Mouse (Mus musculus): ENCODE results near the gene Coro6. TPM values are rescaled to one million over a fixed set of nuclear protein-coding genes. Genes with fewer than 3 reads are reported as not detected.

Coro6 gene
- polyA plus RNA-seq, 1 experiment: 7.9 TPM

GRCm38 (mm10) chr11:77516553-77517425 lies 54.6 kb downstream of the Coro6 start:
- DNase-seq: no peak
- no peaks in the 10 kb centered on the region for H3K36me3 ChIP-seq (ENCODE audit: control insufficient read depth, insufficient read depth, low read length)
- no peaks in the 10 kb centered on the region for H3K27me3 ChIP-seq (replicated peaks; ENCODE audit: control insufficient read depth, insufficient read depth, low read length)
- H3K4me1 ChIP-seq (ENCODE audit: control insufficient read depth, insufficient read depth, low read length): peaks cover 10% of the 10 kb centered on the region; the same call in 1 of the 2 replicates
- no peak overlapping the region for H3K4me3 ChIP-seq (ENCODE audit: insufficient read depth, low read depth, low read length)
- TF ChIP-seq POLR2A (IDR thresholded peaks at IDR 0.05; ENCODE audit: low read depth, low read length): no peak
- no peak for TF ChIP-seq CTCF (conservative IDR thresholded peaks at IDR 0.05; ENCODE audit: insufficient read depth, insufficient read length, low read depth, low read length)
- no peak overlapping the region for H3K27ac ChIP-seq (ENCODE audit: insufficient read depth, low read depth, low read length)
- 66% methylated on average over 5 of the region's 5 CpGs for WGBS

- Histone ChIP-seq H3K27me3 (replicated peaks; ENCODE audit: control insufficient read depth, insufficient read depth, low read length) (no peaks in the 10 kb centered on the region), H3K4me1 (ENCODE audit: control insufficient read depth, insufficient read depth, low read length) (peaks cover 6% of the 10 kb centered on the region; the same call in 1 of the 2 replicates), H3K4me3 (ENCODE audit: insufficient read depth, low read depth, low read length) (no peak overlapping the region), H3K27ac (ENCODE audit: insufficient read depth, low read depth, low read length) (no peak overlapping the region), H3K36me3 (ENCODE audit: control insufficient read depth, insufficient read depth, low read length) (no peaks in the 10 kb centered on the region)
- no peak for DNase-seq
- TF ChIP-seq CTCF (conservative IDR thresholded peaks at IDR 0.05; ENCODE audit: insufficient read depth, insufficient read length, low read depth, low read length) (no peak), POLR2A (IDR thresholded peaks at IDR 0.05; ENCODE audit: low read depth, low read length) (no peak)
- 84% methylated on average over 27 of the region's 27 CpGs for WGBS
Observed at GRCm38 (mm10) chr11:77518051-77518798, 56.0 kb downstream of the Coro6 start.

- Histone ChIP-seq H3K27ac (ENCODE audit: insufficient read depth, low read depth, low read length) (no peak within 1 kb of the TSS), H3K36me3 (ENCODE audit: control insufficient read depth, insufficient read depth, low read length) (no peaks in the 10 kb centered on the region), H3K4me3 (ENCODE audit: insufficient read depth, low read depth, low read length) (no peak within 1 kb of the TSS), H3K27me3 (replicated peaks; ENCODE audit: control insufficient read depth, insufficient read depth, low read length) (no peaks in the 10 kb centered on the region), H3K4me1 (ENCODE audit: control insufficient read depth, insufficient read depth, low read length) (peaks cover 6% of the 10 kb centered on the region; the same call in 1 of the 2 replicates)
- WGBS: 69% methylated on average over 5 of the region's 5 CpGs
- peak; percentile 53 for DNase-seq
- no peak for TF ChIP-seq CTCF (conservative IDR thresholded peaks at IDR 0.05; ENCODE audit: insufficient read depth, insufficient read length, low read depth, low read length)
Observed at GRCm38 (mm10) chr11:77519043-77519442, 56.8 kb downstream of the Coro6 start, which contains the start of gene Gm10392. TSS of gene Gm10392 (minus strand) at chr11:77519198.

Other genes with a start within 250 kb of the Coro6 start
- 5.4 and 6.1 TPM in 2 replicates for gene Ssh2, start 246.1 kb upstream of the Coro6 start, polyA plus RNA-seq (2012; rRNA removed)
- gene Ankrd13b, start 27.3 kb downstream of the Coro6 start, polyA plus RNA-seq (2012; rRNA removed): 22.3 and 31.4 TPM in 2 replicates
- gene Git1, start 31.2 kb downstream of the Coro6 start, polyA plus RNA-seq (2012; rRNA removed): 53.2 and 58.5 TPM in 2 replicates
- gene Abhd15, start 52.7 kb downstream of the Coro6 start, polyA plus RNA-seq (2012; rRNA removed): 2.7 and 3.2 TPM in 2 replicates
- 19.4 and 24.4 TPM in 2 replicates for gene Trp53i13, start 53.6 kb downstream of the Coro6 start, polyA plus RNA-seq (2012; rRNA removed)
- gene Gm10392, start 56.8 kb downstream of the Coro6 start, polyA plus RNA-seq (2012; rRNA removed): not detected in 2 replicates
- 4.7 and 6.9 TPM in 2 replicates for gene Taok1, start 145.4 kb downstream of the Coro6 start, polyA plus RNA-seq (2012; rRNA removed)
- 10.8 and 13.5 TPM in 2 replicates for gene Nufip2, start 223.7 kb downstream of the Coro6 start, polyA plus RNA-seq (2012; rRNA removed)

All from kidney, adult 2 months (tissue).